Mouse (Mus musculus) heart, adult 2 months (tissue): Measurements from ENCODE around the gene Gm49388. TPM values are rescaled to one million over a fixed set of nuclear protein-coding genes. Genes with fewer than 3 reads are reported as not detected.

Source experiments
- DNase-seq, 2 experiments: peaks; one replicate each; pipeline ENCODE4 v3.0.0; 2021
- H3K27ac ChIP-seq: fragments of 200-600 bp; 2 replicates; pipeline ENCODE4 v1.8.1; 2022
- H3K27me3 ChIP-seq: fragments of 200-500 bp; 2 replicates; pipeline ENCODE4 v1.6.1; 2012; ENCODE audit warnings: mild to moderate bottlenecking, low read length, inconsistent platforms, mixed read lengths; ENCODE audit not compliant: control insufficient read depth, insufficient read depth
- H3K36me3 ChIP-seq: fragments of 200-500 bp; 2 replicates; pipeline ENCODE4 v1.6.1; 2012; ENCODE audit warnings: low read length, inconsistent platforms; ENCODE audit not compliant: control insufficient read depth, insufficient read depth
- H3K4me1 ChIP-seq: fragments of 200-500 bp; 2 replicates; pipeline ENCODE4 v1.6.1; 2011; ENCODE audit warnings: low read length; ENCODE audit not compliant: control insufficient read depth, insufficient read depth
- H3K4me3 ChIP-seq: fragments of 200-600 bp; 2 replicates; pipeline ENCODE4 v1.8.1; 2022
- H3K79me2 ChIP-seq: fragments of 200-500 bp; replicated peaks from 2 replicates; pipeline ENCODE4 v1.6.1; 2012; ENCODE audit warnings: mild to moderate bottlenecking, inconsistent platforms, low read length, moderate library complexity, mixed read lengths; ENCODE audit not compliant: control insufficient read depth, insufficient read depth
- H3K9ac ChIP-seq: fragments of 200-500 bp; 2 replicates; pipeline ENCODE4 v1.6.1; 2012; ENCODE audit warnings: low read depth, mild to moderate bottlenecking, control low read depth, inconsistent platforms, low read length, mixed read lengths
- CTCF ChIP-seq: fragments of 200-600 bp; IDR thresholded peaks from 2 replicates; pipeline ENCODE4 v1.8.1; 2022; ENCODE audit warnings: antibody characterized with exemption, mild to moderate bottlenecking, moderate library complexity
- EP300 ChIP-seq: fragments of 200-500 bp; IDR thresholded peaks from 2 replicates; pipeline ENCODE4 v1.6.1; 2011; ENCODE audit warnings: low read depth, low read length, control low read depth; ENCODE audit not compliant: insufficient read depth
- POLR2A ChIP-seq: fragments of 200-500 bp; IDR thresholded peaks from 2 replicates; pipeline ENCODE4 v1.6.1; 2011; ENCODE audit warnings: mild to moderate bottlenecking, low read depth, low read length, control low read depth; ENCODE audit not compliant: insufficient read depth
- WGBS: fragments of 180-500 bp; shearing (Covaris S2); methylation state at CpG from one replicate; pipeline ENCODE4 v1.1.7; 2018; 5-methylcytosine and 5-hydroxymethylcytosine counted together
- intact Hi-C: fragments of 180-260 bp; cut with DNase I; formaldehyde crosslinking; loops from one replicate; pipeline ENCODE4 v1.15.1; 2025
- polyA plus RNA-seq: library from polyadenylated mRNA; depleted of rRNA; stranded (reverse); fragments of >200 nt; gene quantifications from 2 replicates; pipeline ENCODE4 v1.2.3, GENCODE M21; 2012
- total RNA-seq, 2 experiments: library from RNA; stranded (reverse); gene quantifications; 2 replicates each; pipeline ENCODE4 v1.2.3; 2021

Gene Gm49388
- total and polyA plus RNA-seq, 3 experiments = 1.6 to 2.6 TPM; not detected in 1

DNA sequence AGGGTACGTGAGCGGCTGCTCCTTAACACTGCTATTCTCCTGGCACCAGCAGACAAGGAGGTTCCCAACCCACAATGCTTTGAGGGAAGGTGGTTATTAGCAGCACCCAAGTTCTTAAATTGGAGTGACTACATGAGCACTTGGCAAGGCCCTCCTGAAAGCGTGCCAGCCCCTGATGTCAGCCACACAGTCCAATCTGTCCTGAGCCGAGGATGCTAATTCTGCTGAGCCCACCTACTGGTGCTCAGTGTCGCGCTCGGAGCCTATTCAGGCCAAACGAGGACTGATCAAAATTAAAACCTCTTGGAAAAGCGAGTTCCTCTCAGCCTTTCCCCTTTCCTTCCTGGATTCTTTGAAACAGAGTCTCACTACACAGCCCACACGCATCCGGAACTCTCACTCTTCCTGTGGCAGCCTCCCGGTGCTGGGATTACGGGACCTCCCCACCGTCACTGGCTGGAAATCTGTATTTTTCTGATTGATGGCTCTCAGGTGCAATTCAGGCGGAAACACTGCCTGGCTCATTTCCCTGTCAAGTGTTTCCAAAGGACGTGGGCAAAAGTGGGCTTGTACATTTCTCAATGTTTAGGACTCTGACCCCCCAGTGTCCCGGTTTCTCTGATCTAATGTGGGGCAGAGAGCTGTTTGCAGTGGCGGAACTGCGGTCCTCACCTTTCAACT lies 29.0 kb downstream of the Gm49388 start:
- Histone ChIP-seq H3K4me3 (peak overlapping the region; percentile 26), H3K27me3 (no peaks in the 10 kb centered on the region), H3K79me2 (no peaks in the 10 kb centered on the region), H3K27ac (peak overlapping the region; percentile 83), H3K9ac (peak overlapping the region; percentile 54), H3K4me1 (peaks cover 10% of the 10 kb centered on the region), H3K36me3 (no peaks in the 10 kb centered on the region)
- peak; percentile 85 to 89 for DNase-seq
- TF ChIP-seq EP300 = 0 out of 2 replicates have a peak, but pooled peaks have one; percentile 2
- TF ChIP-seq POLR2A = 0 out of 2 replicates have a peak, but pooled peaks have one; percentile 3
- peak; percentile 12; the same call in 1 of the 2 replicates for TF ChIP-seq CTCF
- intact Hi-C loops = loop anchor here (1.0 to 10.0 kb wide), 2 partner anchors 14 to 390 kb away; partner anchors contain the start of genes Cox6a2 and Hsd3b7
- 30% methylated on average over 19 of the region's 19 CpGs for WGBS

DNA sequence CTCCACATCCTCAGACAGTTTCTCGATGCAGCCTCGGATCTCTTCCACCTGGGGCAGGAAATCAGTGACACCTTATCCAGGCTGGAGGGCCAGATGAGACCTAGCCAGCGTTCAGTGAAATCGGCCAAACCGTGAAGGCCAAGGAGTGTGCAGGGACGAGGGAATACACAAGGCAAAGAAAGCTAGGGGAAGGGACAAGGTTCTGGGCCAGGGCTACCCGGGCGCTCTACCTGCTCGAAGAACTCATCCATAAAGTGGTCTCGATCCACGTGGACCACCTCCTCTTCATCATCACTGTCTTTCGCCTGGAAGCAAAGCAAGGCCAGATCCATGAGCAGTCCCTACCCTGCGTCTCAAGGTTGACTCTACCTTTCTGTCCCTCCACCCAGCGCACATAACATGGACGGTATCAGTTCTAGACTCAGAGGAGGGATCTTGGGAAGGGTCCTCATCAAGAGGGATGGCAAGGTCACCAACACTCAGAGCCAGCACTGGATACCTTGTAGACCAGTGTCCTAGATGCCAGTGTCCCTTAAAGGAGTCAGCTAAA lies 29.8 kb downstream of the Gm49388 start:
- intact Hi-C loops = loop anchor here (1.0 to 10.0 kb wide), 2 partner anchors 27 to 390 kb away; partner anchors contain the start of gene Cox6a2
- H3K27ac ChIP-seq = peak overlapping the region; percentile 83
- WGBS = 87% methylated on average over 15 of the region's 15 CpGs

GRCm38 (mm10) chr7:127815954-127816821 lies 30.8 kb downstream of the Gm49388 start:
- WGBS = 45% methylated on average over 15 of the region's 15 CpGs
- Histone ChIP-seq H3K27me3 (no peaks in the 10 kb centered on the region), H3K36me3 (no peaks in the 10 kb centered on the region), H3K9ac (no peak overlapping the region), H3K27ac (peak overlapping the region; percentile 18), H3K4me3 (no peak overlapping the region), H3K79me2 (no peaks in the 10 kb centered on the region), H3K4me1 (peaks cover 10% of the 10 kb centered on the region)
- TF ChIP-seq EP300 (peak; percentile 30; the same call in 1 of the 2 replicates), POLR2A (no peak), CTCF (peak; percentile 59)
- DNase-seq = peak; percentile 65 to 71
- intact Hi-C loops = loop anchor here (1.0 to 10.0 kb wide), 2 partner anchors 26 to 389 kb away; partner anchors contain the start of gene Cox6a2

More for the DNA sequence above, 29.8 kb downstream of the Gm49388 start:
- no peak overlapping the region for H3K9ac ChIP-seq
- H3K4me3 ChIP-seq = no peak overlapping the region
- H3K36me3 ChIP-seq = no peaks in the 10 kb centered on the region
- no peaks in the 10 kb centered on the region for H3K79me2 ChIP-seq
- no peak for DNase-seq
- H3K4me1 ChIP-seq = peaks cover 10% of the 10 kb centered on the region
- no peak for TF ChIP-seq CTCF
- no peak for TF ChIP-seq EP300
- no peak for TF ChIP-seq POLR2A
- H3K27me3 ChIP-seq = no peaks in the 10 kb centered on the region

- H3K4me1 ChIP-seq = peaks cover 10% of the 10 kb centered on the region
Observed at GRCm38 (mm10) chr7:127817053-127817452, 31.6 kb downstream of the Gm49388 start.

GRCm38 (mm10) chr7:127817776-127818175 lies 32.4 kb downstream of the Gm49388 start:
- no peak for DNase-seq
- Histone ChIP-seq H3K9ac (no peak overlapping the region), H3K27me3 (no peaks in the 10 kb centered on the region), H3K27ac (no peak overlapping the region), H3K4me3 (no peak overlapping the region), H3K4me1 (peaks cover 10% of the 10 kb centered on the region), H3K36me3 (no peaks in the 10 kb centered on the region), H3K79me2 (no peaks in the 10 kb centered on the region)
- 81% methylated on average over 5 of the region's 5 CpGs for WGBS
- TF ChIP-seq POLR2A (no peak), EP300 (no peak), CTCF (no peak)
- intact Hi-C loops = loop anchor here (10.0 kb wide), 1 partner anchor 387 kb away; the partner anchor contains the start of gene Cox6a2

More at GRCm38 (mm10) chr7:127817053-127817452, 31.6 kb downstream of the Gm49388 start:
- no peaks in the 10 kb centered on the region for H3K36me3 ChIP-seq
- DNase-seq = no peak
- no peak overlapping the region for H3K9ac ChIP-seq
- intact Hi-C loops = loop anchor here (10.0 kb wide), 1 partner anchor 388 kb away; the partner anchor contains the start of gene Cox6a2
- H3K4me3 ChIP-seq = no peak overlapping the region
- no peak for TF ChIP-seq EP300
- TF ChIP-seq POLR2A = no peak
- no peak for TF ChIP-seq CTCF
- H3K27me3 ChIP-seq = no peaks in the 10 kb centered on the region
- WGBS = 64% methylated on average over 7 of the region's 7 CpGs
- no peak overlapping the region for H3K27ac ChIP-seq
- no peaks in the 10 kb centered on the region for H3K79me2 ChIP-seq
